Mouse (Mus musculus) heart, adult 2 months (tissue): ENCODE measurements around the gene Brd2.
A peak's percentile ranks its signal among the peaks of the same experiment; 100 is the strongest.

Experiments
- CTCF ChIP-seq: fragments of 200-600 bp; IDR thresholded peaks from 2 replicates; pipeline ENCODE4 v1.8.1; 2022; ENCODE audit warnings: antibody characterized with exemption, mild to moderate bottlenecking, moderate library complexity
- EP300 ChIP-seq: fragments of 200-500 bp; IDR thresholded peaks from 2 replicates; pipeline ENCODE4 v1.6.1; 2011; ENCODE audit warnings: low read depth, low read length, control low read depth; ENCODE audit not compliant: insufficient read depth
- POLR2A ChIP-seq: fragments of 200-500 bp; IDR thresholded peaks from 2 replicates; pipeline ENCODE4 v1.6.1; 2011; ENCODE audit warnings: mild to moderate bottlenecking, low read depth, low read length, control low read depth; ENCODE audit not compliant: insufficient read depth

- no peak for TF ChIP-seq CTCF
- TF ChIP-seq EP300 = peak; percentile 39
- peak; percentile 98 for TF ChIP-seq POLR2A
Observed at GRCm38 (mm10) chr17:34119249-34120179, 2.9 kb downstream of the Brd2 start, which contains the start of gene H2-DMa.
